ENCODE assay signal across 10 mouse cellular contexts in the genomic region with DNA sequence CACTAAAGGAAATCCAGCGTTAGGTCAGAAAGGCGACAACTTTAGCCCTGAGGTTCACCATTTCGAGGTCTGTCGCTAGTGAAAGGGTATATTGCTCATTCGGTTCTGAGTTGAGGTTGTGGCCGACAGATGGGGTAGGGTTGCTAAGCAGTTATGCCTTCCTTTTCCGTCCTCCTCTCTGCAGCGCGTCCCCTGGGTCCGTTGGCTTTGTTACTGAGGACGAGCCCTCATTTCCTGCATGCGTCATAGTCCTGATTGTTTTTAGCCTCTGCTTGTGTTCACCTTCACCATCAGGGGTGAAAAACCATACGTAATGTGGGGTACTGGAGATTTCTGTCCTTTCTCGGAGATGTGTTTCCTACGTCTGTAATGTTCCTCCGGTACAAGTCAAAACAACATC. TPM values are rescaled to one million over a fixed set of nuclear protein-coding genes. Genes with fewer than 3 reads are reported as not detected.
DNase-seq lines count a peak whose midpoint lies in the region; ATAC-seq and TF ChIP-seq lines count a peak whose summit lies in the region.
"Had no signal": no experiment of that assay in that cellular context is flagged by ENCODE, and none has a peak within 500 bp of the region (broad histone marks: within the 10 kb centered on the region; RNA-seq: fewer than 3 reads in every experiment).

No protein-coding gene starts in this region.

- TF ChIP-seq CTCF in kidney, adult 2 months (conservative IDR thresholded peaks at IDR 0.05; ENCODE audit: insufficient read depth, insufficient read length, low read depth, low read length), result no peak

- no peak for ATAC-seq in embryonic facial prominence, embryonic 14.5 days (ENCODE audit: low read depth)

- no peak overlapping the region for H3K9ac ChIP-seq in embryonic facial prominence, embryonic 14.5 days (ENCODE audit: low read depth, low read length)

- DNase-seq in kidney, adult 2 months, result peak; percentile 42
- no peak for DNase-seq in kidney, adult 18-20 months
- peak; percentile 30 for DNase-seq in T-cell, adult 2 months (ENCODE audit: low spot score)
- no peak for DNase-seq in embryonic facial prominence, embryonic 14.5 days (ENCODE audit: low spot score)
- DNase-seq in lung, postnatal 14 days, result peak; percentile 20
- no peak for DNase-seq in right cerebral cortex, postnatal 10 days (ENCODE audit: low spot score in 2 of 2)
- DNase-seq in urinary bladder, postnatal 10 days (ENCODE audit: low spot score), result no peak
- DNase-seq: cerebellum, adult 9-11 months; thymus, postnatal 36 days had no signal

- peaks cover 3% of the 10 kb centered on the region; the same call in 1 of the 2 replicates for H3K36me3 ChIP-seq in kidney, adult 2 months (ENCODE audit: control insufficient read depth, insufficient read depth, low read length)
- H3K36me3 ChIP-seq in embryonic facial prominence, embryonic 14.5 days (ENCODE audit: control insufficient read depth, insufficient read depth, low read length), result peaks cover 40% of the 10 kb centered on the region

- peaks cover 16% of the 10 kb centered on the region for H3K4me1 ChIP-seq in kidney, adult 2 months (ENCODE audit: control insufficient read depth, insufficient read depth, low read length)
- peaks cover 22% of the 10 kb centered on the region for H3K4me1 ChIP-seq in embryonic facial prominence, embryonic 14.5 days (ENCODE audit: control insufficient read depth, insufficient read depth, low read length)

- no peak overlapping the region for H3K4me2 ChIP-seq in embryonic facial prominence, embryonic 14.5 days (ENCODE audit: low read depth, low read length)
- H3K4me2 ChIP-seq: embryonic facial prominence, embryonic 13.5 days had no signal

- no peaks in the 10 kb centered on the region for H3K9me3 ChIP-seq in embryonic facial prominence, embryonic 14.5 days (ENCODE audit: control insufficient read depth, low read length)
- H3K9me3 ChIP-seq: embryonic facial prominence, embryonic 13.5 days had no signal

- 79% methylated on average over 16 of the region's 16 CpGs for WGBS in kidney, adult 2 months
- WGBS in embryonic facial prominence, embryonic 14.5 days, result 80% methylated on average over 16 of the region's 16 CpGs

- no peak overlapping the region for H3K4me3 ChIP-seq in kidney, adult 2 months (ENCODE audit: insufficient read depth, low read depth, low read length)
- H3K4me3 ChIP-seq in embryonic facial prominence, embryonic 14.5 days (ENCODE audit: low read depth, low read length), result no peak overlapping the region
- H3K4me3 ChIP-seq: embryonic facial prominence, embryonic 13.5 days had no signal

- no peak for TF ChIP-seq POLR2A in kidney, adult 2 months (IDR thresholded peaks at IDR 0.05; ENCODE audit: low read depth, low read length)

- peak overlapping the region; percentile 73 for H3K27ac ChIP-seq in kidney, adult 2 months (ENCODE audit: insufficient read depth, low read depth, low read length)
- H3K27ac ChIP-seq in embryonic facial prominence, embryonic 14.5 days (replicated peaks; ENCODE audit: low read depth, low read length), result peak overlapping the region; percentile 1; the same call in 1 of the 2 replicates
- H3K27ac ChIP-seq: embryonic facial prominence, embryonic 13.5 days had no signal

- H3K27me3 ChIP-seq in kidney, adult 2 months (replicated peaks; ENCODE audit: control insufficient read depth, insufficient read depth, low read length), result no peaks in the 10 kb centered on the region
- H3K27me3 ChIP-seq in embryonic facial prominence, embryonic 14.5 days (replicated peaks; ENCODE audit: control insufficient read depth, insufficient read depth, low read length), result no peaks in the 10 kb centered on the region
- H3K27me3 ChIP-seq: embryonic facial prominence, embryonic 13.5 days had no signal

RNA-seq across cellular contexts. Expression of a gene that starts 17.3 kb away (rescaled TPM):
- 27.6 and 28.3 TPM in 2 replicates for polyA plus RNA-seq in kidney, adult 2 months (2012; rRNA removed)
- polyA plus RNA-seq in embryonic facial prominence, embryonic 14.5 days (2014; fragmentation: Nextera tagmentation; extraction: Ambion mirVana), result 21.7 and 23.6 TPM in 2 replicates

Comparison
In these comparisons a context has a peak if more than half of its experiments do, and no peak if none do; other contexts are left out.
1. DNase-seq: peak in kidney, adult 2 months (single experiment), T-cell, adult 2 months (single experiment) and lung, postnatal 14 days (single experiment); none in kidney, adult 18-20 months (single experiment), embryonic facial prominence, embryonic 14.5 days (single experiment), right cerebral cortex, postnatal 10 days (0 of 2) and urinary bladder, postnatal 10 days (single experiment).